Mouse (Mus musculus): Measurements from ENCODE around the gene 1700013F07Rik. TPM values are rescaled to one million over a fixed set of nuclear protein-coding genes. Genes with fewer than 3 reads are reported as not detected.

The 1700013F07Rik gene
- polyA plus RNA-seq, 1 experiment: not detected

GRCm38 (mm10) chr3:108535896-108536516 lies 2.1 kb downstream of the 1700013F07Rik start:
- peaks cover 1% of the 10 kb centered on the region for H3K4me1 ChIP-seq (ENCODE audit: control insufficient read depth, insufficient read depth, low read length)
- WGBS: 13% methylated on average over 15 of the region's 15 CpGs
- H3K4me3 ChIP-seq (replicated peaks; ENCODE audit: control insufficient read depth, low read depth, low read length): no peak overlapping the region
- H3K27ac ChIP-seq (ENCODE audit: control insufficient read depth, insufficient read depth, low read depth, low read length, poor library complexity): no peak overlapping the region
- TF ChIP-seq CTCF (IDR thresholded peaks at IDR 0.05; ENCODE audit: control insufficient read depth, insufficient read depth, low read length) (no peak), POLR2A (IDR thresholded peaks at IDR 0.05; ENCODE audit: borderline replicate concordance, control insufficient read depth, low read depth, low read length) (no peak)

GRCm38 (mm10) chr3:108536517-108537260 lies 2.7 kb downstream of the 1700013F07Rik start, which contains the start of gene 5330417C22Rik:
5330417C22Rik (minus strand) TSS chr3:108536536.
- TF ChIP-seq POLR2A (IDR thresholded peaks at IDR 0.05; ENCODE audit: borderline replicate concordance, control insufficient read depth, low read depth, low read length) (0 out of 2 replicates have a peak, but pooled peaks have one; percentile 23), CTCF (IDR thresholded peaks at IDR 0.05; ENCODE audit: control insufficient read depth, insufficient read depth, low read length) (no peak)
- Histone ChIP-seq H3K27ac (ENCODE audit: control insufficient read depth, insufficient read depth, low read depth, low read length, poor library complexity) (no peak within 1 kb of the TSS), H3K4me3 (replicated peaks; ENCODE audit: control insufficient read depth, low read depth, low read length) (no peak within 1 kb of the TSS), H3K4me1 (ENCODE audit: control insufficient read depth, insufficient read depth, low read length) (peaks cover 1% of the 10 kb centered on the region)
- WGBS: under 1% methylated on average over 35 of the region's 35 CpGs

- TF ChIP-seq POLR2A (IDR thresholded peaks at IDR 0.05; ENCODE audit: borderline replicate concordance, control insufficient read depth, low read depth, low read length): no peak
- peak; percentile 66 for TF ChIP-seq CTCF (IDR thresholded peaks at IDR 0.05; ENCODE audit: control insufficient read depth, insufficient read depth, low read length)
- Histone ChIP-seq H3K4me3 (replicated peaks; ENCODE audit: control insufficient read depth, low read depth, low read length) (no peak overlapping the region), H3K27ac (ENCODE audit: control insufficient read depth, insufficient read depth, low read depth, low read length, poor library complexity) (no peak overlapping the region), H3K4me1 (ENCODE audit: control insufficient read depth, insufficient read depth, low read length) (peaks cover 1% of the 10 kb centered on the region)
- WGBS: 2% methylated on average over 17 of the region's 17 CpGs
Observed at GRCm38 (mm10) chr3:108537303-108537702, 3.4 kb downstream of the 1700013F07Rik start.

GRCm38 (mm10) chr3:108542299-108542698 lies 8.3 kb downstream of the 1700013F07Rik start:
- TF ChIP-seq CTCF (IDR thresholded peaks at IDR 0.05; ENCODE audit: control insufficient read depth, insufficient read depth, low read length) (no peak), POLR2A (IDR thresholded peaks at IDR 0.05; ENCODE audit: borderline replicate concordance, control insufficient read depth, low read depth, low read length) (no peak)
- H3K27ac ChIP-seq (ENCODE audit: control insufficient read depth, insufficient read depth, low read depth, low read length, poor library complexity): no peak overlapping the region
- 64% methylated on average over 11 of the region's 11 CpGs for WGBS
- peaks cover 1% of the 10 kb centered on the region for H3K4me1 ChIP-seq (ENCODE audit: control insufficient read depth, insufficient read depth, low read length)
- no peak overlapping the region for H3K4me3 ChIP-seq (replicated peaks; ENCODE audit: control insufficient read depth, low read depth, low read length)

- under 1% methylated on average over 42 of the region's 42 CpGs for WGBS
- Histone ChIP-seq H3K4me1 (ENCODE audit: control insufficient read depth, insufficient read depth, low read length) (no peaks in the 10 kb centered on the region; the same call in 1 of the 2 replicates), H3K4me3 (replicated peaks; ENCODE audit: control insufficient read depth, low read depth, low read length) (peak overlapping the region; percentile 86), H3K27ac (ENCODE audit: control insufficient read depth, insufficient read depth, low read depth, low read length, poor library complexity) (peak overlapping the region; percentile 88)
- TF ChIP-seq POLR2A (IDR thresholded peaks at IDR 0.05; ENCODE audit: borderline replicate concordance, control insufficient read depth, low read depth, low read length) (no peak), CTCF (IDR thresholded peaks at IDR 0.05; ENCODE audit: control insufficient read depth, insufficient read depth, low read length) (no peak)
Observed at GRCm38 (mm10) chr3:108554111-108554561, 20.2 kb downstream of the 1700013F07Rik start.

- Histone ChIP-seq H3K4me1 (ENCODE audit: control insufficient read depth, insufficient read depth, low read length) (no peaks in the 10 kb centered on the region; the same call in 1 of the 2 replicates), H3K4me3 (replicated peaks; ENCODE audit: control insufficient read depth, low read depth, low read length) (peak overlapping the region; percentile 86), H3K27ac (ENCODE audit: control insufficient read depth, insufficient read depth, low read depth, low read length, poor library complexity) (peak overlapping the region; percentile 88)
- WGBS: 16% methylated on average over 22 of the region's 22 CpGs
- TF ChIP-seq POLR2A (IDR thresholded peaks at IDR 0.05; ENCODE audit: borderline replicate concordance, control insufficient read depth, low read depth, low read length) (peak; percentile 100), CTCF (IDR thresholded peaks at IDR 0.05; ENCODE audit: control insufficient read depth, insufficient read depth, low read length) (peak; percentile 87)
Observed at GRCm38 (mm10) chr3:108554587-108555312, 20.8 kb downstream of the 1700013F07Rik start.

GRCm38 (mm10) chr3:108557888-108558287 lies 23.9 kb downstream of the 1700013F07Rik start:
- H3K4me1 ChIP-seq (ENCODE audit: control insufficient read depth, insufficient read depth, low read length): no peaks in the 10 kb centered on the region; the same call in 1 of the 2 replicates
- WGBS: 49% methylated on average over 4 of the region's 4 CpGs
- H3K27ac ChIP-seq (ENCODE audit: control insufficient read depth, insufficient read depth, low read depth, low read length, poor library complexity): peak overlapping the region; percentile 41
- H3K4me3 ChIP-seq (replicated peaks; ENCODE audit: control insufficient read depth, low read depth, low read length): no peak overlapping the region
- no peak for TF ChIP-seq CTCF (IDR thresholded peaks at IDR 0.05; ENCODE audit: control insufficient read depth, insufficient read depth, low read length)
- TF ChIP-seq POLR2A (IDR thresholded peaks at IDR 0.05; ENCODE audit: borderline replicate concordance, control insufficient read depth, low read depth, low read length): no peak

Data from bone marrow, adult 2 months (tissue).